Mouse (Mus musculus): Measurements from ENCODE around the gene Cbfa2t3. TPM values are rescaled to one million over a fixed set of nuclear protein-coding genes. Genes with fewer than 3 reads are reported as not detected.

Gene Cbfa2t3
- polyA plus RNA-seq, 1 experiment from 2014 or later, result 4.8 TPM

GRCm38 (mm10) chr8:122575735-122576647 lies 122.9 kb downstream of the Cbfa2t3 start:
- peak overlapping the region; percentile 75 for H3K4me3 ChIP-seq
- H3K36me3 ChIP-seq, result peaks cover 38% of the 10 kb centered on the region
- WGBS, result 16% methylated on average over 21 of the region's 21 CpGs
- peak overlapping the region; percentile 62 for H3K27ac ChIP-seq (replicated peaks)
- H3K4me1 ChIP-seq, result peaks cover 45% of the 10 kb centered on the region
- H3K4me2 ChIP-seq, result peak overlapping the region; percentile 89
- no peak for ATAC-seq (ENCODE audit: extremely low read depth, insufficient number of reproducible peaks, low FRiP score, low TSS enrichment)
- H3K9me3 ChIP-seq, result no peaks in the 10 kb centered on the region
- H3K27me3 ChIP-seq (replicated peaks), result 0 out of 2 replicates have a peak, but pooled peaks cover 2% of the 10 kb centered on the region
- peak overlapping the region; percentile 86 for H3K9ac ChIP-seq

- H3K27me3 ChIP-seq (replicated peaks), result 0 out of 2 replicates have a peak, but pooled peaks cover under 1% of the 10 kb centered on the region
- peak overlapping the region; percentile 89 for H3K4me2 ChIP-seq
- H3K9ac ChIP-seq, result peak overlapping the region; percentile 86
- peaks cover 45% of the 10 kb centered on the region for H3K4me1 ChIP-seq
- 59% methylated on average over 8 of the region's 8 CpGs for WGBS
- peak overlapping the region; percentile 62 for H3K27ac ChIP-seq (replicated peaks)
- H3K9me3 ChIP-seq, result no peaks in the 10 kb centered on the region
- H3K4me3 ChIP-seq, result peak overlapping the region; percentile 75
- peaks cover 45% of the 10 kb centered on the region for H3K36me3 ChIP-seq
- ATAC-seq (ENCODE audit: extremely low read depth, insufficient number of reproducible peaks, low FRiP score, low TSS enrichment), result no peak
Measured at GRCm38 (mm10) chr8:122575286-122575685, 123.6 kb downstream of the Cbfa2t3 start.

Small RNAs within 50 kb of the gene (microRNA-seq; reads per million reads assigned to microRNA genes)
- gene Mir6396, result not detected

Other genes starting within 250 kb of the Cbfa2t3 start
- 2.4 and 3.1 TPM in 2 replicates for gene Snai3, start 238.4 kb downstream of the Cbfa2t3 start, polyA plus RNA-seq (2015; fragmentation: Nextera tagmentation; extraction: Ambion mirVana)
- 33.2 and 42.0 TPM in 2 replicates for gene Rnf166, start 223.0 kb downstream of the Cbfa2t3 start, polyA plus RNA-seq (2015; fragmentation: Nextera tagmentation; extraction: Ambion mirVana)
- 23.9 and 29.6 TPM in 2 replicates for gene Ctu2, start 223.0 kb downstream of the Cbfa2t3 start, polyA plus RNA-seq (2015; fragmentation: Nextera tagmentation; extraction: Ambion mirVana)
- 12.9 and 15.4 TPM in 2 replicates for gene Piezo1, start 147.8 kb downstream of the Cbfa2t3 start, polyA plus RNA-seq (2015; fragmentation: Nextera tagmentation; extraction: Ambion mirVana)
- gene Cdt1, start 131.1 kb downstream of the Cbfa2t3 start, polyA plus RNA-seq (2015; fragmentation: Nextera tagmentation; extraction: Ambion mirVana), result 31.0 and 34.6 TPM in 2 replicates
- gene Aprt, start 122.2 kb downstream of the Cbfa2t3 start, polyA plus RNA-seq (2015; fragmentation: Nextera tagmentation; extraction: Ambion mirVana), result 251 and 271 TPM in 2 replicates
- gene Galns, start 87.6 kb downstream of the Cbfa2t3 start, polyA plus RNA-seq (2015; fragmentation: Nextera tagmentation; extraction: Ambion mirVana), result 11.1 and 11.9 TPM in 2 replicates
- 55.6 and 74.0 TPM in 2 replicates for gene Trappc2l, start 87.5 kb downstream of the Cbfa2t3 start, polyA plus RNA-seq (2015; fragmentation: Nextera tagmentation; extraction: Ambion mirVana)
- not detected in 2 replicates for gene Pabpn1l, start 76.4 kb downstream of the Cbfa2t3 start, polyA plus RNA-seq (2015; fragmentation: Nextera tagmentation; extraction: Ambion mirVana)
- 14.3 and 15.4 TPM in 2 replicates for gene Acsf3, start 76.4 kb upstream of the Cbfa2t3 start, polyA plus RNA-seq (2015; fragmentation: Nextera tagmentation; extraction: Ambion mirVana)
- gene Cdh15, start 148.9 kb upstream of the Cbfa2t3 start, polyA plus RNA-seq (2015; fragmentation: Nextera tagmentation; extraction: Ambion mirVana), result 0.47 and 0.55 TPM in 2 replicates